Comparison of ENCODE assay signal across 9 mouse cellular contexts in genomic region chr17:25610151-25610550, GRCm38 (mm10). TPM values are rescaled to one million over a fixed set of nuclear protein-coding genes. Genes with fewer than 3 reads are reported as not detected.
DNase-seq lines count a peak whose midpoint lies in the region; ATAC-seq and TF ChIP-seq lines count a peak whose summit lies in the region.
"Had no signal": no experiment of that assay in that cellular context is flagged by ENCODE, and none has a peak within 500 bp of the region (broad histone marks: within the 10 kb centered on the region; RNA-seq: fewer than 3 reads in every experiment).

No protein-coding gene starts in this region.

- H3K4me2 ChIP-seq in midbrain, postnatal 0 days (ENCODE audit: low read depth, low read length, poor library complexity, severe bottlenecking): no peak overlapping the region
- H3K4me2 ChIP-seq: liver, embryonic 13.5 days had no signal

- H3K9ac ChIP-seq in midbrain, postnatal 0 days (replicated peaks; ENCODE audit: low read length, poor library complexity, severe bottlenecking): 0 out of 2 replicates have a peak overlapping the region, but pooled peaks have one; percentile 4
- H3K9ac ChIP-seq: liver, embryonic 13.5 days had no signal

- TF ChIP-seq CTCF in kidney, adult 2 months (conservative IDR thresholded peaks at IDR 0.05; ENCODE audit: insufficient read depth, insufficient read length, low read depth, low read length): no peak
- no peak for TF ChIP-seq CTCF in midbrain, postnatal 0 days (IDR thresholded peaks at IDR 0.05)

- no peaks in the 10 kb centered on the region for H3K4me1 ChIP-seq in kidney, adult 2 months (ENCODE audit: control insufficient read depth, insufficient read depth, low read length)
- no peaks in the 10 kb centered on the region for H3K4me1 ChIP-seq in midbrain, postnatal 0 days (ENCODE audit: insufficient read depth, low read length)
- H3K4me1 ChIP-seq: liver, embryonic 13.5 days had no signal

- no peak overlapping the region for H3K27ac ChIP-seq in kidney, adult 2 months (ENCODE audit: insufficient read depth, low read depth, low read length)
- H3K27ac ChIP-seq in midbrain, postnatal 0 days (ENCODE audit: low read depth, low read length): peak overlapping the region; percentile 34; the same call in 1 of the 2 replicates
- H3K27ac ChIP-seq: liver, embryonic 13.5 days had no signal

- H3K9me3 ChIP-seq in midbrain, postnatal 0 days (ENCODE audit: low read length): no peaks in the 10 kb centered on the region
- H3K9me3 ChIP-seq: liver, embryonic 13.5 days had no signal

- peak; percentile 11 for DNase-seq in kidney, adult 2 months
- DNase-seq in kidney, adult 11 months: no peak
- DNase-seq in MN1 (ENCODE audit: low spot score): peak; percentile 81
- DNase-seq in cerebellum, postnatal 14 days: peak; percentile 86 to 91
- peak; percentile 70 for DNase-seq in heart, postnatal 4 days
- DNase-seq in midbrain, postnatal 0 days (ENCODE audit: low spot score): peak; percentile 70
- no peak for DNase-seq in frontal cortex, postnatal 36 days (ENCODE audit: low spot score in 2 of 2)
- DNase-seq: liver, embryonic 13.5 days had no signal

- 43% methylated on average over 9 of the region's 9 CpGs for WGBS in kidney, adult 2 months
- WGBS in midbrain, postnatal 0 days: 59% methylated on average over 9 of the region's 9 CpGs

- H3K27me3 ChIP-seq in kidney, adult 2 months (replicated peaks; ENCODE audit: control insufficient read depth, insufficient read depth, low read length): no peaks in the 10 kb centered on the region
- no peaks in the 10 kb centered on the region for H3K27me3 ChIP-seq in midbrain, postnatal 0 days (ENCODE audit: insufficient read depth, low read length)
- H3K27me3 ChIP-seq: liver, embryonic 13.5 days had no signal

- TF ChIP-seq POLR2A in kidney, adult 2 months (IDR thresholded peaks at IDR 0.05; ENCODE audit: low read depth, low read length): no peak

- H3K36me3 ChIP-seq in kidney, adult 2 months (ENCODE audit: control insufficient read depth, insufficient read depth, low read length): no peaks in the 10 kb centered on the region
- 0 out of 2 replicates have a peak, but pooled peaks cover 13% of the 10 kb centered on the region for H3K36me3 ChIP-seq in midbrain, postnatal 0 days (ENCODE audit: insufficient read depth, low read length)

- peak; percentile 35; the same call in 1 of the 2 replicates for ATAC-seq in midbrain, postnatal 0 days (ENCODE audit: low FRiP score)
- ATAC-seq in activated CD4-positive, CD25-positive, alpha-beta regulatory T cell, adult 4 months: no peak

- H3K4me3 ChIP-seq in kidney, adult 2 months (ENCODE audit: insufficient read depth, low read depth, low read length): no peak overlapping the region
- no peak overlapping the region for H3K4me3 ChIP-seq in midbrain, postnatal 0 days (ENCODE audit: low read depth, low read length)
- H3K4me3 ChIP-seq: liver, embryonic 13.5 days had no signal

RNA-seq across cellular contexts. Expression of gene Lmf1, which starts 31.3 kb away (rescaled TPM):
- 31.6 and 35.4 TPM in 2 replicates for polyA plus RNA-seq in kidney, adult 2 months (2012; rRNA removed)
- 10 to 100 TPM; 26.2 to 27.6 TPM for total RNA-seq in heart, postnatal 4 days (2021)
- total RNA-seq in midbrain, postnatal 0 days (2014; rRNA removed): 27.3 and 27.6 TPM in 2 replicates
- 19.8 and 23.0 TPM in 2 replicates for polyA plus RNA-seq in midbrain, postnatal 0 days (2015; fragmentation: Nextera tagmentation; extraction: Ambion mirVana)
- 10 to 100 TPM; 12.1 to 16.7 TPM for polyA plus RNA-seq in activated CD4-positive, CD25-positive, alpha-beta regulatory T cell, adult 4 months (2017; shearing (Covaris generic))

RNA-seq across cellular contexts. Expression of gene Sox8, which starts 39.7 kb away (rescaled TPM):
- polyA plus RNA-seq in kidney, adult 2 months (2012; rRNA removed): 0.70 and 0.76 TPM in 2 replicates
- under 1 TPM; 0.45 to 0.48 TPM for total RNA-seq in heart, postnatal 4 days (2021)
- total RNA-seq in midbrain, postnatal 0 days (2014; rRNA removed): 21.5 and 31.0 TPM in 2 replicates
- 16.3 and 19.9 TPM in 2 replicates for polyA plus RNA-seq in midbrain, postnatal 0 days (2015; fragmentation: Nextera tagmentation; extraction: Ambion mirVana)
- polyA plus RNA-seq in activated CD4-positive, CD25-positive, alpha-beta regulatory T cell, adult 4 months (2017; shearing (Covaris generic)): under 1 TPM in 1 of 2 experiments, not detected in 1; 0.25 TPM

Comparison
In these comparisons a context has a peak if more than half of its experiments do, and no peak if none do; other contexts are left out.
1. DNase-seq: peak in kidney, adult 2 months (single experiment), MN1 (single experiment), cerebellum, postnatal 14 days (2 of 2), heart, postnatal 4 days (single experiment) and midbrain, postnatal 0 days (single experiment); none in kidney, adult 11 months (single experiment) and frontal cortex, postnatal 36 days (0 of 2).